Mouse (Mus musculus): Measurements from ENCODE around the gene Cbs.

- TF ChIP-seq POLR2A (IDR thresholded peaks at IDR 0.05; ENCODE audit: borderline replicate concordance, extremely low read depth, insufficient read depth, insufficient read length, poor library complexity, severe bottlenecking) (no peak), CTCF (IDR thresholded peaks at IDR 0.05; ENCODE audit: borderline replicate concordance, extremely low read depth, insufficient read depth, insufficient read length) (peak; percentile 90)
These were observed 48.6 kb upstream of the Cbs start for GRCm38 (mm10) chr17:31685514-31686224.

Measured in brain, embryonic 14.5 days (tissue).